Mouse (Mus musculus): ENCODE measurements around the gene Catsper2. TPM values are rescaled to one million over a fixed set of nuclear protein-coding genes. Genes with fewer than 3 reads are reported as not detected.
A peak's percentile ranks its signal among the peaks of the same experiment; 100 is the strongest.

The Catsper2 gene
- polyA plus RNA-seq, 1 experiment from 2014 or later = 5.3 TPM

DNA sequence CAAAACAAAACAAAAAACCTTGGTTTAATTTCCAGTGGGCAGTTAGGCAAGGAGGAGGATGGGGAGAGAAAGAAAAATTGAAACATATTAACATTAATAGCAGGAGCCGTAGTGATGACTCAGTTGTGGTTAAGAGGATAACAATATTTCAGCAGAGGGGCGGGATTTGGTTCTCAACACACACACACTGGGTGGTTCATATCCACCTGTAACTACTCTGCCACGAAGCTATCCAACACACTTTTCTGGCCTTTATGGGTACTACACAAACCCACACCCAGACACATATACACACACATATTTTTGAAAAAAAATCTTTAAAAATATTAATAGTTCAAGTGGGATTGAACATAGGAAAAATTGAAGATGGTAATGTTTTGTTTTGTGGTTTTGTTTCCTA is 33.4 kb upstream of the Catsper2 start:
- Histone ChIP-seq H3K27ac (no peak overlapping the region), H3K4me1 (replicated peaks) (peaks cover 33% of the 10 kb centered on the region), H3K9ac (replicated peaks) (no peak overlapping the region), H3K9me3 (no peaks in the 10 kb centered on the region), H3K4me3 (replicated peaks) (no peak overlapping the region), H3K4me2 (replicated peaks) (no peak overlapping the region), H3K27me3 (peaks cover 18% of the 10 kb centered on the region), H3K36me3 (peaks cover 4% of the 10 kb centered on the region; the same call in 1 of the 2 replicates)
- WGBS = 86% methylated on average over 3 of the region's 3 CpGs
- ATAC-seq = no peak

DNA sequence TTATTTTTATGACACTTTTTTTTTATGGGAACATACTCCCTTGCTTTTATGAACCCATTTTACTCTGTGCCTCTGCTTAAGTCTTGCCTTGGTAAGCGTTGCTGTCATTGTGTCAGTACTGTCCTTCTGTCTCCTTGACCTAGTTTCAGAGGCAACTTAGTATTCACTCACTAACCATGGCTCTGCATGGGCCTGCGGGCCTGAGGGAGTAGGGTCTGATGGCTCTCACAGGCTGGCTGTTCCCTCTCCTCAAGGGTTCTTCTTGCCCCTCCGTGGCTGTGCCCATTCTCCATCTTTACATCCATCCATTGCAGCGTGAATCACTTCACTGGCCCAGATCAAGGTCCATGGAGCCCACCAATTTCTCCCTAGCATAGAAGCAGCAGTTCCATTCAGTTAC is 32.9 kb upstream of the Catsper2 start:
- Histone ChIP-seq H3K4me3 (replicated peaks) (no peak overlapping the region), H3K27me3 (peaks cover 23% of the 10 kb centered on the region), H3K36me3 (peaks cover 2% of the 10 kb centered on the region; the same call in 1 of the 2 replicates), H3K27ac (no peak overlapping the region), H3K4me2 (replicated peaks) (no peak overlapping the region), H3K9ac (replicated peaks) (no peak overlapping the region), H3K4me1 (replicated peaks) (peaks cover 36% of the 10 kb centered on the region), H3K9me3 (no peaks in the 10 kb centered on the region)
- WGBS = 83% methylated on average over 4 of the region's 4 CpGs
- no peak for ATAC-seq

DNA sequence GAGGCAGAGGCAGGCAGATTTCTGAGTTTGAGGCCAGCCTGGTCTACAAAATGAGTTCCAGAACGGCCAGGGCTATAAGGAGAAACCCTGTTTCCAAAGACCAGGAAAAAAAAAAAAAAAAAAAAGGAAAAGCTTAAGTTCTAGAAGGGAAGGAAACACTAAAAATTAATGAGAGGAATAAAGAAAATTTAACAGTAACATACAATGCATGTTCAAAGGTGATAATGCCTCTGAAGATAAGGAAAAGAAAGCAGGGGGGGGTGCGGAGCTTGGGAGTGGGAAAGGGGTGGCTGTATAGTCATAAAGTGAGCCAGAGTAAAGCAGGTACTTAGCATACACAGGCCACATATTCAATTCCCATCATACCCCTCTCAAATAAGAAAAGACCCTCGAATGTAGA is 31.5 kb upstream of the Catsper2 start:
- H3K27me3 ChIP-seq = peaks cover 34% of the 10 kb centered on the region
- H3K4me1 ChIP-seq (replicated peaks) = peaks cover 23% of the 10 kb centered on the region
- no peaks in the 10 kb centered on the region for H3K9me3 ChIP-seq
- no peak overlapping the region for H3K4me3 ChIP-seq (replicated peaks)
- H3K36me3 ChIP-seq = 0 out of 2 replicates have a peak, but pooled peaks cover under 1% of the 10 kb centered on the region
- ATAC-seq = no peak
- H3K4me2 ChIP-seq (replicated peaks) = no peak overlapping the region
- no peak overlapping the region for H3K9ac ChIP-seq (replicated peaks)
- H3K27ac ChIP-seq = no peak overlapping the region
- 87% methylated on average over 3 of the region's 3 CpGs for WGBS

DNA sequence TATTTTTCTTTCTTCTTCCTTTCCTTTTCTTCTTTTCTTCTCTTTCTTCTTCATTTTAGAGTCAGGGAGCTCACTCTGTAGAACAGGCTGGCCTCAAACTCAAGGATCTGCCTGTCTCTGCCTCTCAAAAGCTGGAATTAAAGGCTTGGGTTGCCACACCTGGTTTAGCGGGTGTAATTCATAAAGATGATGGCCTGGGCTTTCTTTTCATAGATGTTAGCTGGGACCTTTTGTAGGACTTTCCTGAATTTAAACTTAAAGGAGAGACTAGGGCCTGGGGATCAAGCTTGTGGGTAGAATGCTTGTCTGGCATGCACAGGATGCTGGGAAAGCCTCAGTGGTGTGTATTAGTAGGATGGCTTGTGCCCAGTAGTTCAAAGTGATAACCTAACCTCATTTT is 30.6 kb upstream of the Catsper2 start, which contains the start of gene Ell3:
Gene Ell3, minus strand, starts transcription at position 101 of the 400 bp plus-strand sequence.
- Histone ChIP-seq H3K9ac (replicated peaks) (no peak within 1 kb of the TSS), H3K36me3 (peaks cover 9% of the 10 kb centered on the region), H3K4me1 (replicated peaks) (peaks cover 22% of the 10 kb centered on the region), H3K4me2 (replicated peaks) (peak within 1 kb of the TSS; percentile 57), H3K4me3 (replicated peaks) (no peak within 1 kb of the TSS), H3K27ac (no peak within 1 kb of the TSS), H3K27me3 (peaks cover 35% of the 10 kb centered on the region), H3K9me3 (no peaks in the 10 kb centered on the region)
- WGBS = 83% methylated on average over 1 of the region's 1 CpGs
- no peak for ATAC-seq

DNA sequence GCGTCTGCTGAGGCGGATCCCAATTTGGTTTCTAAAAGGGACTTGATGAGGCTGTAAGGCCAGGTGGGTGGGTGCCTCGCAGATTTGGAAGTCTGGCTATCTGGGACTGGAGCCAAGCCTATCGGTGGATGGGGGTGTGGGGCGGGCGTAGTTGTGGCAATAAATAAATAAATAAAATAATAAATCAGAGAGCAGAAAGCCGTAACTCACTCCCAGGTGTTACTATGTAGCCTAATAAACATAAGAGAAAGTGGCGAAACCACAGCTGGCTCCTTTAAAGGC is 29.4 kb upstream of the Catsper2 start:
- peaks cover 21% of the 10 kb centered on the region for H3K36me3 ChIP-seq
- H3K27me3 ChIP-seq = peaks cover 35% of the 10 kb centered on the region
- no peak for ATAC-seq
- H3K9me3 ChIP-seq = no peaks in the 10 kb centered on the region
- no peak overlapping the region for H3K27ac ChIP-seq
- peaks cover 17% of the 10 kb centered on the region for H3K4me1 ChIP-seq (replicated peaks)
- H3K4me2 ChIP-seq (replicated peaks) = peak overlapping the region; percentile 57
- H3K4me3 ChIP-seq (replicated peaks) = 0 out of 2 replicates have a peak overlapping the region, but pooled peaks have one; percentile 29
- 0 out of 2 replicates have a peak overlapping the region, but pooled peaks have one; percentile 32 for H3K9ac ChIP-seq (replicated peaks)
- WGBS = 15% methylated on average over 8 of the region's 8 CpGs

DNA sequence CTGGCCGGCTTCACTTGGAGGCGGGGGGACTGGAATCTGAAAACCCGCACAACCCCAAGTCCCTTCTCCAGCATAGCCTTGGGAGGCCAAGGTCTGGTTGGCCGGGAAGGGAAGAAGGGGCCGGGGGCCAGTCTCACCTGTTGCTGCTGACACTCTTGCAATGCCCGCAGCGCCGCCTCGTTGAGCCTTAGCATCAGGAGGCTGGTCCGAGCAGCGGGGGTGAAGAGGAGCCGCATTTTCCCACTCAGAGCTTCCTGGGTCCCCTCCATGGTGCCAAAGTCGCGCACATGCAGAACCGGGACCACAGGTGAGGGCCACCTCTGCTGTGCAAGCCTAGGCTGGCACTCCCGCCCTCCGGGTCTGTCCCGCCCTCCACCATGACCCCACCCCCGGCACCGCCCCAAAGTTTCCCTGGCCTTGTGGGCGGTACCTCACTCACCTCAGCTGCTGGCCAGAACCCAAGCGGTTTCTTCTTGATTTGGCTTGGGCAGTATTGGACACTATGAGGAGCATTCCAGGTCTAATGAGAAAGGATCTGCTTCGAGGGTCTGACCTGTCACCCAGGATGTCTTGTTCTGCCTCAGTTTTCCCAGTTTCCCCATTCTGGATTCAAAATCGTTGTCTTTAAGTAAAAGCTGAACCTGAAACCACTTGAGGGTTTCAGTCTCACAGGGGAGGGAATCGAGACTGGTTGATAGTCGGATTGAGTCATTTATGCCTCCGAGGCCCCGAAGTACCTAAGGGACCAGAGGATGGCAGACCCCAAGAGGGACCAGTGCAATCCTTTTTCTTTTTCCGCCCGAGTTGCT is 28.9 kb upstream of the Catsper2 start:
- H3K4me2 ChIP-seq (replicated peaks) = peak overlapping the region; percentile 57
- peak overlapping the region; percentile 29 for H3K4me3 ChIP-seq (replicated peaks)
- peaks cover 16% of the 10 kb centered on the region for H3K4me1 ChIP-seq (replicated peaks)
- peak overlapping the region; percentile 46; the same call in 1 of the 2 replicates for H3K9ac ChIP-seq (replicated peaks)
- H3K27me3 ChIP-seq = peaks cover 35% of the 10 kb centered on the region
- no peaks in the 10 kb centered on the region for H3K9me3 ChIP-seq
- H3K36me3 ChIP-seq = peaks cover 26% of the 10 kb centered on the region
- no peak overlapping the region for H3K27ac ChIP-seq
- ATAC-seq = peak; percentile 56; the same call in 1 of the 2 replicates
- WGBS = 2% methylated on average over 29 of the region's 30 CpGs

DNA sequence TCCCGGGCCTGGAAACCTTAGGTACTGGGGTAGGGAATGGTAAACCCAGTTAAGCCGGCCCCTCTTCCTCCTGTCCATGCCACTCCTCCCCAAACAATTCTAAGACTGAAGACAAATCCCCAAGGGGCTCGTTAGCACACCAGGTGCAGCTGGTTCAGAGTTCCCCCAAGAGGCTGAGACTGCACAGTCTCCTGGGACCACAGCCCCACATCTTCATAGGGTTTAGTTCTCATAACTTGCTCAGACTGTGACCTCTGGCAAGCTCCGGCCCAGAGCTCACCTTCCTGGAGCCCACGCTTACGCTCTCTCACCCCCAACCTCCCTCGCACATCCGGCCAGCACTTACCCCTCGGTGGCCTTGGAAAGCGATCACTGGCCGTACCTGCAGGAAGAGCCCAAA is 28.2 kb upstream of the Catsper2 start:
- Histone ChIP-seq H3K9me3 (no peaks in the 10 kb centered on the region), H3K36me3 (peaks cover 31% of the 10 kb centered on the region), H3K9ac (replicated peaks) (0 out of 2 replicates have a peak overlapping the region, but pooled peaks have one; percentile 46), H3K27ac (no peak overlapping the region), H3K4me2 (replicated peaks) (peak overlapping the region; percentile 57), H3K27me3 (peaks cover 35% of the 10 kb centered on the region), H3K4me3 (replicated peaks) (peak overlapping the region; percentile 29; the same call in 1 of the 2 replicates), H3K4me1 (replicated peaks) (peaks cover 16% of the 10 kb centered on the region)
- ATAC-seq = no peak
- WGBS = 16% methylated on average over 11 of the region's 11 CpGs

DNA sequence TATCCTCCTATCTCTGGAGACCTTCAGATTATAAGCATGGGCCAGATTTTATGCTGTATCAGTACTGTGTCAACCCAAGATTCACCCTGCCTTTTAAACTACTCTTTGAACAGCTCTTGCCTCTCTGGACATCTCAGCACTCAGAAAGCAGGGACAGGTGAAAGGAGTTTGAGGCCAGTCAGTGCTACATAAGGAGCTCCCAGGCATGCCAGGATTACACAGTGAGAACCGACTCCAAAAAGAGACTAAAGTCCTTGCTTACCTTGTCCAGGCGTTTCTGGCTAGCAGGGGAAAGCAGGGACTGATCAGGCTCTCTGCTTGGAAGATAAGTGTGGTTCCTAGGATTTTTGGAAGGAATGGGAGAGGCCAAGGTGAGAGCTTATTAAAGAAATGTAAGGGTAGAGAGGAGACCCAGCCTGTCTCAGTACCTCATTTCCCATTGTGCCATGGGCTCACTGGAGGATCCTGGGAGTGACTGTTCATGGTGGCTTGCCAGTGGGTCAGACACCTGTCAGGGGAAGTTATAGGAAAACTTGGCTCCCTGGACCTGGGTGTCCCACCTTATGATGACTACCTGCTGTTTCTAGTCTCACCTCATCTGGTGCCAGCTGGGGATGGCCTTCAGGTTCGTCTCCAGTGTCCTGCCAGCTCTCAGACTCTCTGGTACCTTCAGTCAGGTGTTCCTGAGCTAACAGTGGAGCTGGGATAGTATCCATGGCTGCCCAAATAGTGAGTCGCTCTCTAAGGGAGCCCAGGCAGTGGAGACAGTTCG is 27.4 kb upstream of the Catsper2 start:
- Histone ChIP-seq H3K36me3 (peaks cover 36% of the 10 kb centered on the region), H3K4me1 (replicated peaks) (peaks cover 16% of the 10 kb centered on the region), H3K9me3 (no peaks in the 10 kb centered on the region), H3K9ac (replicated peaks) (no peak overlapping the region), H3K4me3 (replicated peaks) (no peak overlapping the region), H3K4me2 (replicated peaks) (no peak overlapping the region), H3K27me3 (peaks cover 35% of the 10 kb centered on the region), H3K27ac (no peak overlapping the region)
- no peak for ATAC-seq
- WGBS = 59% methylated on average over 5 of the region's 5 CpGs

DNA sequence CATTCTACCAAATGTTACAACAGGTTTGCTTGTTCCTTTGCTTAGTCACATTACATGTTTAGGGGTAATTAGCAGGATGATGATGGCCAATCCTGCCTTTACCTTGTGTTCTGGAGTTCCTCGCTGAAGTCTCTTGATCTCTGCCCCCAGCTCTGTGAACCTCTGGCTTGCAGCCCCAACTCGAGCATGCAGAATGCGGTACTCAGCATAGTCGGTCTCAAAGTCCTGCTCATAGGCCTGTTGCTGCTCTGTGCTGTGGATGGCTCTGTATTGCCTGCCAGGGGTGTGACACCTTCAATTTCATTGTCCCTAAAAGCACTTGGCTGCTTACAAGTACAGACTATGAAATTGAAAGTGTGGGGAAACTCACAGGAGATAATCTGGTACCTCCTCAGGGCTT is 26.2 kb upstream of the Catsper2 start:
- Histone ChIP-seq H3K9me3 (no peaks in the 10 kb centered on the region), H3K9ac (replicated peaks) (no peak overlapping the region), H3K4me2 (replicated peaks) (no peak overlapping the region), H3K4me1 (replicated peaks) (peaks cover 16% of the 10 kb centered on the region), H3K27me3 (peaks cover 35% of the 10 kb centered on the region), H3K4me3 (replicated peaks) (no peak overlapping the region), H3K27ac (no peak overlapping the region), H3K36me3 (peaks cover 47% of the 10 kb centered on the region)
- ATAC-seq = no peak
- 83% methylated on average over 4 of the region's 4 CpGs for WGBS

DNA sequence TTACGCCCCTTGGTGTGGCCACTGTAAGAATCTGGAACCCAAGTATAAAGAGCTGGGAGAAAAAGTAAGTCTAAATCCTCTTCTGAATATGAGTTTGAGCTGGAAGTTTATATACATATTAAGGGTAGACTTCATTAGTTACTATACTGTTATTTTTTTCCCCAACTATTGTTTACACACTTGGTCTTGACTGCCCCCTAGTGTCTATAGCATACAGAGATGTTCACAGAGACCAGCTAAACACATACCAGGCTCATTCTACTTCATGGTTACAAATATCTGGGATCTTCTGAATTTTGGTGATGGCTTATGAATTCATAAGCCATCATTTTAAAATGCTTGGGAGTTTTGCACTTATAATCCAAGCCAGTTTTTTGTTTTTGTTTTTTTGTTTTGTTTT is 21.3 kb upstream of the Catsper2 start:
- no peak overlapping the region for H3K4me2 ChIP-seq (replicated peaks)
- no peak overlapping the region for H3K9ac ChIP-seq (replicated peaks)
- peaks cover 91% of the 10 kb centered on the region for H3K36me3 ChIP-seq
- H3K4me1 ChIP-seq (replicated peaks) = no peaks in the 10 kb centered on the region
- H3K27ac ChIP-seq = no peak overlapping the region
- WGBS = 100% methylated on average over 1 of the region's 1 CpGs
- H3K27me3 ChIP-seq = no peaks in the 10 kb centered on the region
- H3K4me3 ChIP-seq (replicated peaks) = no peak overlapping the region
- no peaks in the 10 kb centered on the region for H3K9me3 ChIP-seq
- no peak for ATAC-seq

DNA sequence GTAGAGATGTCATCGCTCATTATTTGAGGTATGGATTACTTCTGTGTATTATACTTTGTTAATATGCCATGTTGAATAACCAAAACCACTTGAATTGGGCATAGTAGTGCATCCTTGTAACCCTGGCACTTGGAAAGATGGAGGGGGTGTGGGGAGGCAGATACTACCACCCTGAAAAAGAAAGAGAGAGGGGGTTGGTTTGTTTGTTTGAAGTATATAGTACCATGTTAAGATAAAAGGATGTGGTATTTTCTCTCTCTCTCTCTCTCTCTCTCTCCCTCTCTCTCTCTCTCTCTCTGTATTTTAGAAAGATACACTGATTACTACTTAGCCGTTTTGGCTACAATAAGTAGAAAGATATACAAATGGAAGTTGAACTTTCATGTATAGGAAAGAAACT is 12.3 kb upstream of the Catsper2 start:
- no peaks in the 10 kb centered on the region for H3K4me1 ChIP-seq (replicated peaks)
- WGBS = 98% methylated on average over 2 of the region's 2 CpGs
- no peak overlapping the region for H3K9ac ChIP-seq (replicated peaks)
- ATAC-seq = no peak
- no peak overlapping the region for H3K4me3 ChIP-seq (replicated peaks)
- no peak overlapping the region for H3K4me2 ChIP-seq (replicated peaks)
- H3K27ac ChIP-seq = no peak overlapping the region
- H3K27me3 ChIP-seq = no peaks in the 10 kb centered on the region
- H3K36me3 ChIP-seq = peaks cover 84% of the 10 kb centered on the region
- H3K9me3 ChIP-seq = no peaks in the 10 kb centered on the region

DNA sequence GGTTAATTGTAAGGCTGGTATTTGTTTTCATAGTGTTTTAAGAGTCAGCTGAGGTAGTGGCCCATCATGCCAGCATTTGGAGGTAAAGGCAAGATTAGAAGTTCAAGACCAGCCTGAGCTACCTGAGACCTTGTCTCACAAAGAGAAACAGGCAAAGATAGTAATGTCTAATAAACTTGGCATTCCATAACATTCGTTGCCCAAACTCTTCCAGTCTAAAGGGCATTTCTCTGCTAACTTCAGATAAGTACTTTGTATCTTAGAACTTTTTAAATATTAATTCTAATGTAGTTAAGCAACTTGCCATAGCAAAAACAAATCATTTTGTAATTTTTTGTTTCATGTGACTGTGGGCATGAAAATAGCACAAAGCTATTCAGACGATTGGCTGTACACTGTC is 9.6 kb upstream of the Catsper2 start:
- no peak overlapping the region for H3K27ac ChIP-seq
- H3K27me3 ChIP-seq = no peaks in the 10 kb centered on the region
- no peaks in the 10 kb centered on the region for H3K9me3 ChIP-seq
- no peak overlapping the region for H3K4me2 ChIP-seq (replicated peaks)
- no peak overlapping the region for H3K4me3 ChIP-seq (replicated peaks)
- peaks cover 68% of the 10 kb centered on the region for H3K36me3 ChIP-seq
- H3K9ac ChIP-seq (replicated peaks) = no peak overlapping the region
- 0 out of 2 replicates have a peak, but pooled peaks cover 3% of the 10 kb centered on the region for H3K4me1 ChIP-seq (replicated peaks)
- no peak for ATAC-seq
- 95% methylated on average over 2 of the region's 2 CpGs for WGBS
